Mouse (Mus musculus) lung, adult 2 months (tissue): ENCODE measurements around the gene Stk33.

Experiments used
- CTCF ChIP-seq: fragments of 200-500 bp; IDR thresholded peaks from 2 replicates; pipeline ENCODE4 v1.5.1; 2011; ENCODE audit warnings: mild to moderate bottlenecking, low read length, control low read depth; ENCODE audit not compliant: insufficient read depth
- POLR2A ChIP-seq: fragments of 200-500 bp; IDR thresholded peaks from 2 replicates; pipeline ENCODE4 v1.6.1; 2011; ENCODE audit warnings: low read depth, mild to moderate bottlenecking, control low read depth, low read length, borderline replicate concordance; ENCODE audit errors: extremely low read depth

GRCm38 (mm10) chr7:109325731-109326130 is 113.2 kb downstream of the Stk33 start:
- TF ChIP-seq POLR2A (no peak), CTCF (no peak)
